Mouse (Mus musculus) spleen, adult 2 months (tissue): ENCODE results near the gene Mettl7a1.

Experiments used
- CTCF ChIP-seq: fragments of 200-500 bp; IDR thresholded peaks from 2 replicates; pipeline ENCODE4 v1.5.1; 2011; ENCODE audit warnings: mild to moderate bottlenecking, inconsistent platforms; ENCODE audit not compliant: insufficient read depth, insufficient read length, insufficient replicate concordance; ENCODE audit errors: extremely low read depth
- POLR2A ChIP-seq: fragments of 200-500 bp; IDR thresholded peaks from 2 replicates; pipeline ENCODE4 v1.6.1; 2011; ENCODE audit warnings: low read depth, low read length, inconsistent platforms

DNA sequence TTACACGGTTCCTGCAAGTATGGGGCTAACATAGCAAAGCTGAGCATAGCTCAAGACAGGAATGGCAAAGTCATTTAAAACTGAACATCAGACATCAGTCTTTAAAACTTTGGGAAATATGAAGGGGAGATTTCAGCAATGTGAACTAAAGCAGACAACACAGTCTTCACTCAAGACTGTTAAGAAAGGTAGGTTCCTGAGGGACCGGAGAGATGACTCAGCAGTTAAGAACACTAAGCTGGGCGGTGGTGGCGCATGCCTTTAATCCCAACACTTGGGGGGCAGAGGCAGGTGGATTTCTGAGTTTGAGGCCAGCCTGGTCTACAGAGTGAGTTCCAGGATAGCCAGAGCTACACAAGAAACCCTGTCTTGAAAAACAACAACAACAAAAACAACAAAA, 27.5 kb upstream of the Mettl7a1 start:
- TF ChIP-seq CTCF: no peak
- TF ChIP-seq POLR2A: no peak
